Mouse (Mus musculus): ENCODE results near the gene Ece2. TPM values are rescaled to one million over a fixed set of nuclear protein-coding genes. Genes with fewer than 3 reads are reported as not detected.

Ece2 gene
- polyA plus RNA-seq, 1 experiment from 2014 or later: 0.12 TPM

DNA sequence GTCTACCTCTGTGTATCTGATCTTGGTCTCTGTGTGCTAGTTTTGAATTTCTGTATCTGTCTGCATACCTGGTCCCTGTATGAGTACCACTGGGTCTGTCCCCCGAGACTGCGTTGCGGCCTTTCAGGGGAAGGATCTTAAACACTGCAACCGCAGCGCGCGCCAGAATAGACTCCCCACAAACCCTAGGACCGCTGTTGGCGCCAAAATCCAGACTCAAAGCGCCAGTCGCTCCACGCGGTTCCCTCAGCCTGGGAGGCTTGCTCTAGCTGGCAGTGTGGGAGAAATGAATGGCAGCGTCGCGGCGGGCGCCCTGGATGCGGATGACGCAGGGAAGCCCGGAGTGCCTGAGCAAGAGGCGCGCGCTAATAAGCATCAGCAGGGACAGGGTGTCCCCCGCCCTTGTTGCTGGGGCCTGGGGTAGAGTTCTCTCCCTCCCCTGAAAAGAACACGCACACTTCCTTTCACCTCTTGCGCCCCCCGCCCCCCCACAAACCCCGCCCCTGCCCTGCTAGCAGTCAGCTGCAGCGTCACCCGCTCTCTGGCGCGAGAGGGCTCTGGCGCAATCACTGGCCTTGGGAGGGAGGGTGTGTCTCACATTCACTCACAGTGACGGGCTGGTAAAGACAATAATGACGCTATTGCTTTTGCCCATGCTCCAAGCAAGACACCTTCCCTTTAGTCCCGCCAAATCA, 7.5 kb upstream of the Ece2 start:
- no peak overlapping the region for H3K27ac ChIP-seq (ENCODE audit: low read length)
- no peaks in the 10 kb centered on the region for H3K36me3 ChIP-seq (ENCODE audit: insufficient read depth, low read length)
- peak overlapping the region; percentile 59 for H3K4me3 ChIP-seq (ENCODE audit: low read depth, low read length)
- DNase-seq (ENCODE audit: low spot score): peak; percentile 78
- H3K9me3 ChIP-seq (ENCODE audit: low read length): no peaks in the 10 kb centered on the region
- peak overlapping the region; percentile 98 for H3K4me2 ChIP-seq (replicated peaks; ENCODE audit: low read depth, low read length)
- WGBS: under 1% methylated on average over 37 of the region's 37 CpGs
- TF ChIP-seq EP300 (IDR thresholded peaks at IDR 0.05): no peak
- TF ChIP-seq CTCF (IDR thresholded peaks at IDR 0.05): no peak
- no peak overlapping the region for H3K9ac ChIP-seq (replicated peaks; ENCODE audit: low read depth)
- peaks cover 7% of the 10 kb centered on the region; the same call in 1 of the 2 replicates for H3K4me1 ChIP-seq (ENCODE audit: insufficient read depth, low read depth, low read length)
- peaks cover 20% of the 10 kb centered on the region for H3K27me3 ChIP-seq (replicated peaks; ENCODE audit: insufficient read depth, low read length)
- ATAC-seq: peak; percentile 56

- TF ChIP-seq CTCF (IDR thresholded peaks at IDR 0.05): no peak
- TF ChIP-seq EP300 (IDR thresholded peaks at IDR 0.05): no peak
- Histone ChIP-seq H3K9ac (replicated peaks; ENCODE audit: low read depth) (no peak overlapping the region), H3K4me3 (ENCODE audit: low read depth, low read length) (no peak overlapping the region), H3K4me2 (replicated peaks; ENCODE audit: low read depth, low read length) (no peak overlapping the region), H3K36me3 (ENCODE audit: insufficient read depth, low read length) (no peaks in the 10 kb centered on the region), H3K27ac (ENCODE audit: low read length) (no peak overlapping the region), H3K9me3 (ENCODE audit: low read length) (no peaks in the 10 kb centered on the region), H3K4me1 (ENCODE audit: insufficient read depth, low read depth, low read length) (peaks cover 7% of the 10 kb centered on the region; the same call in 1 of the 2 replicates), H3K27me3 (replicated peaks; ENCODE audit: insufficient read depth, low read length) (peaks cover 20% of the 10 kb centered on the region)
- ATAC-seq (no peak), DNase-seq (ENCODE audit: low spot score) (no peak)
- 29% methylated on average over 2 of the region's 2 CpGs for WGBS
These were observed 6.4 kb upstream of the Ece2 start for GRCm38 (mm10) chr16:20623211-20623610.

- peaks cover 4% of the 10 kb centered on the region; the same call in 1 of the 2 replicates for H3K4me1 ChIP-seq (ENCODE audit: insufficient read depth, low read depth, low read length)
- no peak overlapping the region for H3K4me2 ChIP-seq (replicated peaks; ENCODE audit: low read depth, low read length)
- DNase-seq (ENCODE audit: low spot score) (no peak), ATAC-seq (no peak)
- 50% methylated on average over 11 of the region's 11 CpGs for WGBS
- no peak overlapping the region for H3K9ac ChIP-seq (replicated peaks; ENCODE audit: low read depth)
- TF ChIP-seq EP300 (IDR thresholded peaks at IDR 0.05) (no peak), CTCF (IDR thresholded peaks at IDR 0.05) (no peak)
- H3K36me3 ChIP-seq (ENCODE audit: insufficient read depth, low read length): no peaks in the 10 kb centered on the region
- H3K4me3 ChIP-seq (ENCODE audit: low read depth, low read length): no peak overlapping the region
- no peaks in the 10 kb centered on the region for H3K27me3 ChIP-seq (replicated peaks; ENCODE audit: insufficient read depth, low read length)
- H3K9me3 ChIP-seq (ENCODE audit: low read length): no peaks in the 10 kb centered on the region
- H3K27ac ChIP-seq (ENCODE audit: low read length): no peak overlapping the region
These were observed 697 bp upstream of the Ece2 start for GRCm38 (mm10) chr16:20628871-20629391.

- ATAC-seq (no peak), DNase-seq (ENCODE audit: low spot score) (no peak)
- Histone ChIP-seq H3K9me3 (ENCODE audit: low read length) (no peaks in the 10 kb centered on the region), H3K27me3 (replicated peaks; ENCODE audit: insufficient read depth, low read length) (no peaks in the 10 kb centered on the region), H3K9ac (replicated peaks; ENCODE audit: low read depth) (no peak overlapping the region), H3K4me1 (ENCODE audit: insufficient read depth, low read depth, low read length) (no peaks in the 10 kb centered on the region), H3K27ac (ENCODE audit: low read length) (no peak overlapping the region), H3K36me3 (ENCODE audit: insufficient read depth, low read length) (no peaks in the 10 kb centered on the region), H3K4me2 (replicated peaks; ENCODE audit: low read depth, low read length) (no peak overlapping the region), H3K4me3 (ENCODE audit: low read depth, low read length) (no peak overlapping the region)
- WGBS: 63% methylated on average over 8 of the region's 8 CpGs
- TF ChIP-seq CTCF (IDR thresholded peaks at IDR 0.05): no peak
- TF ChIP-seq EP300 (IDR thresholded peaks at IDR 0.05): no peak
These were observed 7.8 kb downstream of the Ece2 start for GRCm38 (mm10) chr16:20637410-20637809.

DNA sequence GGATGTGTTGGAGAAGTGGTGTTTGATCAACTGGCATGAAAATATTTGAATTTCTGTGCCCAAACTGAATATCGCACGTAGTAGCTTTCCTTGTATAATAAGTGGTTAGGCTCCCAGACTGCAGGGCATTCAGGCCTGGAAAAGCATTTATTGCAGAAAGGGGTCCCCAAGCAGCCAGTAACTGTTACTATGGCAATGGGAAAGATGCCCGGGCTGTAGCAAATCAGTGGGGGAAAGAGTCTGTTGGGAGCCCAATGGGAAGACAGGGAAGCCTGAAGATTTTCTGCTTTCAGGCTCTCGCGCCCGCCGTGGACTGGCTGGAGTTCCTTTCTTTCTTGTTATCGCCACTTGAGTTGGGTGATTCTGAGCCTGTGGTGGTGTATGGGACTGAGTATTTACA, 8.7 kb downstream of the Ece2 start:
- 63% methylated on average over 8 of the region's 8 CpGs for WGBS
- DNase-seq (ENCODE audit: low spot score) (no peak), ATAC-seq (no peak)
- Histone ChIP-seq H3K9ac (replicated peaks; ENCODE audit: low read depth) (no peak overlapping the region), H3K4me1 (ENCODE audit: insufficient read depth, low read depth, low read length) (no peaks in the 10 kb centered on the region), H3K27ac (ENCODE audit: low read length) (no peak overlapping the region), H3K27me3 (replicated peaks; ENCODE audit: insufficient read depth, low read length) (no peaks in the 10 kb centered on the region), H3K36me3 (ENCODE audit: insufficient read depth, low read length) (no peaks in the 10 kb centered on the region), H3K9me3 (ENCODE audit: low read length) (no peaks in the 10 kb centered on the region), H3K4me3 (ENCODE audit: low read depth, low read length) (no peak overlapping the region), H3K4me2 (replicated peaks; ENCODE audit: low read depth, low read length) (no peak overlapping the region)
- TF ChIP-seq EP300 (IDR thresholded peaks at IDR 0.05) (no peak), CTCF (IDR thresholded peaks at IDR 0.05) (no peak)

DNA sequence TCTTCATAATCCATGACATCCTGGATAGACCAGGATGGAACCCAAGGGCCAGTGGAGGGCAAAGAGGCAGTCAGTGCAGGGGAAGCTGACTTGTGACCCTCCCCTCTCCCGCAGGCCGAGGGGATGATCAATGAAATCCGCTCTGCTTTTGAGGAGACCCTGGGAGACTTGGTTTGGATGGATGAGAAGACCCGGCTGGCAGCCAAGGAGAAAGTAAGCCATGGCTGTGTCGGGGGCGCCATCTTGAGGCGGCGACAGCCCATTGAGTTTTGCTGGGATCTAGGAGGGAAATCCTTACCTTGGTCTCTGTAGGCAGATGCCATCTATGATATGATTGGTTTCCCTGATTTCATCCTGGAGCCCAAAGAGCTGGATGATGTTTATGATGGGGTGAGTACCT, 12.5 kb downstream of the Ece2 start:
- no peak overlapping the region for H3K27ac ChIP-seq (ENCODE audit: low read length)
- ATAC-seq: peak; percentile 37; the same call in 1 of the 2 replicates
- WGBS: 3% methylated on average over 8 of the region's 8 CpGs
- H3K4me2 ChIP-seq (replicated peaks; ENCODE audit: low read depth, low read length): no peak overlapping the region
- no peak overlapping the region for H3K4me3 ChIP-seq (ENCODE audit: low read depth, low read length)
- H3K36me3 ChIP-seq (ENCODE audit: insufficient read depth, low read length): no peaks in the 10 kb centered on the region
- H3K27me3 ChIP-seq (replicated peaks; ENCODE audit: insufficient read depth, low read length): no peaks in the 10 kb centered on the region
- peak; percentile 68 for DNase-seq (ENCODE audit: low spot score)
- no peaks in the 10 kb centered on the region for H3K9me3 ChIP-seq (ENCODE audit: low read length)
- H3K9ac ChIP-seq (replicated peaks; ENCODE audit: low read depth): no peak overlapping the region
- TF ChIP-seq EP300 (IDR thresholded peaks at IDR 0.05) (no peak), CTCF (IDR thresholded peaks at IDR 0.05) (peak; percentile 83)
- H3K4me1 ChIP-seq (ENCODE audit: insufficient read depth, low read depth, low read length): no peaks in the 10 kb centered on the region

Measured in lung, postnatal 0 days (tissue).